Mouse (Mus musculus) cerebellum, adult 2 months (tissue): ENCODE data around the gene Tanc1.

ENCODE experiments used
- CTCF ChIP-seq: fragments of 200-500 bp; IDR thresholded peaks from 2 replicates; pipeline ENCODE4 v1.5.1; 2011; ENCODE audit warnings: low read depth, mild to moderate bottlenecking, control low read depth, low read length, moderate library complexity, borderline replicate concordance; ENCODE audit not compliant: insufficient read depth
- POLR2A ChIP-seq: fragments of 200-500 bp; IDR thresholded peaks from 2 replicates; pipeline ENCODE4 v1.6.1; 2011; ENCODE audit warnings: low read length, control low read depth, borderline replicate concordance; ENCODE audit not compliant: insufficient read depth

DNA sequence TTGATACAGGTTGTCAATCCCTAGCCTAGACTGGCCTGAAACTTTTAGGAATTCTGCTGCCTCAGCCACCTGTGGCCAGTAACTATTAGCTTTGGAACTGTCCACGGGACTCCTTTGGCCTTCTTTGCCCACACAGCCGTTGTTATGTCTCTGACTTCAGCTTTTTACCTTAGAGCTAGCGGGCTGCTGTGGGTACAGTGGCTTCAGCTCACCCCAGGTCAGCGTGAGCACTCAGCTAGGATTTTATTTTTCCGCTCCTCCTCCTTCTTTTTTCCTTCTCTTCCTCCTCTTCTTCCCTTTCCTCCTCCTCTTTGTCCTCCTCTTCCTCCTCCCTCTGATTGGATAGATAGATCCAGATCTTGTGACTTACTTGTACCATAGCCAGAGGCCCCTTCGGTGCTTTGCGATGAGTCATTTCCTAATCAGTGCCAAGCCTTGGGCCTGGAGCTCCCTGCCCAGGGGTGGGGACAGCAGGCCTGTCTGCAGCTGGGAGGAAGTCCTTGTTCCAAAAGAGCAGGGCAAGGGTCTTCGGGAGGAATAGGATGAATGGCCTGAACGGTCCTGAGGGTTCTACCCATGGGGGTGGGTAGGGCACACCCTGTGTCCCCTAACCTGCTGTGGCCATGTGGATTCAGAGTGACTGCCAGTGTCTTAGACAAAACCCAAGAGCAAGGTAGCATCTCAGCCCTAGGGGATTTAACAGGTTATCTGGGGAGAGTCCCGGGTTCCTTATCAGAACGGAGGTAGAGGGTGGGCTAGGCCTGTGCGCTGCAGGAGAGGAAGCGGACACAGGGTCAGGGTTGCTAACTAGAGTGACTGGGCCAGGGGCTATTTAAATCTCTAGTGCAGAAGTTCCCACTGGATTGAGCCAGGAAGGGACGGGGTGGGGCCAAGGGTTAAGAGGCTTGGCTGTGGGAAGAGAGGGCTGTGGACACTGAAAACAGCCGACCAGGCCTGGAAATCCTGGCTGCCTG, 58.5 kb downstream of the Tanc1 start:
- no peak for TF ChIP-seq POLR2A
- TF ChIP-seq CTCF: no peak
